Mouse (Mus musculus): ENCODE measurements around the gene Olfr1509.
"Not testable (repeated sequence)": the region's sequence is repeated elsewhere in the genome, so short reads cannot be mapped to it uniquely, and the experiment has no call there.

Olfr1509 gene

DNA sequence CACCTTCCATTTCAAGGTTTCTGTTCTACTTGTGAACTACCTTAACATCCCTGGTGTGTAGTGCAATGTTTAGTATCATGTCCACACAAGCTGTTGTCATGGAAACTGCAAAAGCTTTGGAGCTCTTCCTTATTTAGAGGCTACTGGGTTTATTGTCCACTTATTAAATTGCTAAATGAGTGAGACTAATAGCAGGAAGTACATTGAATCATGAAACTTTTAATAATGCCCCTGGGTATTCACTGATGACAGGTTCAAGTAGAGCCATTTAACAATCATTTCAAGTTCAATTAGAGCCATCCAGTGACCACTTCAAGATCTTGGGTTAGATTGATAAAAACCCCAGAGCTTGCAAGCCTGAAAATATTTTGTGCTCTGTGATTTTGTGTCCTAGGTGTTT lies at the start of gene Olfr1509:
Olfr1509 (plus strand) TSS at position 301 of the 400 bp plus-strand sequence.
- no peak for ATAC-seq (ENCODE audit: low TSS enrichment)

DNA sequence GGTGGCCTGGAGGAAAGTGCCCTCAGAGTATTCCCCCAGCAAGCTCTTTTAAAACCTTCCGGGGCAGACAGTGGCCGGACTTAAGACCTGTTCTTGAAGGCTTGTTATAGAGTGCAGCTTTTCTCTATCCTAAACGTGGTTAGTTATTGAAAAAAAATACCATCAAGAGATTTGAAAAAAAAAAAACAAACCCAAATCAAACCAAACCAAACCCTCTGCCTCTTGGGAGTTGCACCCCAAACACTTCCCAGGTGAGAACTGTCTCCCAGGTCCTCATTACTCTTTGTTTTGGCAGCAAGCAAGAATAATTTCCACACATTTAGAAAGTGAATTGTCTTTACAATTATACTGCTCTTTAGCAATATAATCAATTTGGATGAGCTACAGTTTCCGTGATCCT lies 45.5 kb upstream of the Olfr1509 start, which contains the start of gene Olfr1511:
Olfr1511 (minus strand) TSS at position 101 of the 400 bp plus-strand sequence.
- no peak for ATAC-seq (ENCODE audit: low TSS enrichment)

DNA sequence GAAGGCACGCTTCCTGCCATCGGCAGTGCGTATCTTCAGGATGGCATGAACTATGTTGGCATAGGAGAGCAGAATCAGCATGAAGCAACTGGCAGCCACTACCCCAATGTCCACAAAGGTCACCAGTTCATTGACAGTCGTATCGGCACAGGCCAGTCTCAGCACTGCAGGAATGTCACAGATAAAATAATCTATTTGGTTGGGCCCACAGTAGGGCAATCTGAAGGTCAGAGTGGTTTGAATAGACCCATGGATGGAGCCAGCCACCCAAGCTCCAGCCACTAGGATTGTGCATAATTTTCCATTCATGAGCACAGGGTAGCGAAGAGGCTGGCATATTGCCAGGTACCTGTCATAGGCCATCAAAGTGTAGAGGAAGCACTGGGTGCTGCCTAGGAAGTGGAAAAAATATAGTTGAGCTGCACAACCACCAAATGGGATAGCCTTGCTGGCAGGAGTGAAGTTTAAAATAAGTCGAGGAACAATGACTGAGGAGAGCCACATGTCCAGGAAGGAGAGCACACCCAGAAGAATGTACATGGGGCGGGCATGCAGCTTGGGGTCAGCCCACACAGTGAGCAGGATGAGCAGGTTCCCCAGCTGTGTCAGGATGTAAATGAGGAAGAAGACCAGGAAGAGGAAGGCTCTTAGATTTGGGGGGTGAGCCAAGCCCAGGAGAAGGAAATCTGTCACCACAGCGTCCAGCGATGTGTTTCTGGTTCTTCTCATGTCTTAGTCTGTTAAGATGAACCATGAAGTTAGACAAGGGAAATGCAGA lies 32.5 kb upstream of the Olfr1509 start:
- ATAC-seq (ENCODE audit: low TSS enrichment), result not testable (repeated sequence)

DNA sequence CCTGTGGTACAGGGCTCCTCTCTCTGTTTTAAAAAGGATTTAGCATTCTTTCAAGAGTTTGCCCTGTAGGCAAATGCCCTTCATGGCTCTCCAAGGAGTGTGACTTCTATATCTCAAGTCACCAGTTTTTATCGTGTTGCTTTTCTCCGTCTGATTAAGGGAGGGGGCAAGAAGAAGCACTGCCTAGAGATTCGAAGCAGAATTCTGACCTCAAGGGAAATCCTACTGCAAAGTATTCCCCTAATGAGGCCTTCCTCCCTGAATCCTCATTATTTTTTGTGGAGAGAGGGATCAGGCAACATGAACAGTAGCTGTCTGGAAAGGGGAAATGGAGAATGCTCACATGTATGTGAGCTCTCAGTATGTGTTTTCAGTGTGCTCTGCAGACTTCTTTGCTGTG lies 28.5 kb upstream of the Olfr1509 start, which contains the start of gene Olfr1510:
Olfr1510 (minus strand) TSS at position 101 of the 400 bp plus-strand sequence.
- ATAC-seq (ENCODE audit: low TSS enrichment), result no peak

DNA sequence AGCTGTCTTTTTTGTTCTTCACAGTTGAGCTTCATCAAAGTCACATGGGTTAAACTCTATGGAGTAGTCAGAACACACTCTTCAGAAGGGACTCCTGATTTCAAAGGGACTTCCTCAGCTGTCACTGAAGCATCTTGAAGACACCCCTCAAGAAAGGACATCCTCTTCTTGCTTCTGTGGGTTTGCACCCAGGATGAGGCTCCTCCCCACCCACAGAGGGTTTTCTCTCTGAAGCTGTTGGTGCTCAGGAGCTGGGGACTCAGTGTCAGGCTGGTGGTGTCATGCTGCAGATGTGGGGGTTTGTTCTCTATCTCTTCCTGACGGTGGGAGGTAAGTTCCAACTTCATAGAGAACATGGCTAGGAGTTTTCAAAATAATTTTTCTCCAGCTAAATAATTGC lies 15.1 kb upstream of the Olfr1509 start:
- ATAC-seq (ENCODE audit: low TSS enrichment), result no peak

- ATAC-seq (ENCODE audit: low TSS enrichment), result no peak
Observed at GRCm38 (mm10) chr14:52451138-52451537, 8.3 kb downstream of the Olfr1509 start.

- ATAC-seq (ENCODE audit: low TSS enrichment), result no peak
Observed at GRCm38 (mm10) chr14:52461928-52462327, 19.1 kb downstream of the Olfr1509 start.

- no peak for ATAC-seq (ENCODE audit: low TSS enrichment)
Observed at GRCm38 (mm10) chr14:52465738-52466137, 22.9 kb downstream of the Olfr1509 start.

DNA sequence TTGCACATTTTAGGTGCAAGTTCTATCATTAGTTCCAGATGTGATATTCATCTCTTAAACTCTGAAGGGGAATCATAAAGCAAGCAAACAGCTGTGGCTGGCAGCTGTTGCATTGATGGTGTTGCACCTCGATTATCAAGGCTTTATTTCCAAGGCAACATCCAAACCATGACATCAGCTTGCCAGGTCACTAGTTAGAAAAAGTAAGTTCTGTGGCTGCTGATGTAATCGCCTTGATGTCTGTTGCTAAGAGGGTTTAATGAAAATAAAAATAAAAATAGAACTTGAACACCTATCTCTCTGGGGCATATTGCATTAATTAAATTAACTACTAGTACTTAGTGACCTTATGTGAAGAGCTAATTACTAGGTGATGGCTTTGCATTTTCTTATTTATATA lies 24.6 kb downstream of the Olfr1509 start, which contains the start of gene Olfr1508:
Olfr1508 (minus strand) TSS at position 101 of the 400 bp plus-strand sequence.
- no peak for ATAC-seq (ENCODE audit: low TSS enrichment)

DNA sequence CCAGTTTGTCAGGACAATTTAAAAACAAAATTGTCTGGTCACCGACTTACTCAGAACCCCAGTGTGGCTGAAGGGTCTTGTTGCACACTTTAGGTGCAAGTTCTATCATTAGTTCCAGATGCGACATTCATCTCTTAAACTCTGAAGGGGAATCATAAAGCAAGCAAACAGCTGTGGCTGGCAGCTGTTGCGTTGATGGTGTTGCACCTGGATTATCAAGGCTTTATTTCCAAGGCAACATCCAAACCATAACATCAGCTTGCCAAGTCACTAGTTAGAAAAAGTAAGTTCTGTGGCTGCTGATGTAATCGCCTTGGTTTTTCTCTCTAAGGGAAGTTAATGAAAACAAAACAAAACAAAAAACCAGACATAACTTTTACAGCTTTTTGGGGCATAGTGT lies 52.7 kb downstream of the Olfr1509 start, which contains the start of gene Olfr1507:
Olfr1507 (minus strand) TSS at position 234 of the 400 bp plus-strand sequence.
- no peak for ATAC-seq (ENCODE audit: low TSS enrichment)
